Mouse (Mus musculus) lung, postnatal 0 days (tissue): ENCODE results near the gene Fshr. TPM values are rescaled to one million over a fixed set of nuclear protein-coding genes. Genes with fewer than 3 reads are reported as not detected.

Experiments used
- ATAC-seq: fragments of 200-750 bp; cut with Nextera tagmentation; 2 replicates; pipeline ENCODE4 v1.8.0; 2017; ENCODE audit warnings: moderate library complexity
- DNase-seq: peaks from one replicate; pipeline ENCODE4 v3.0.0-alpha.2; 2016; ENCODE audit warnings: low spot score
- H3K27ac ChIP-seq: fragments of 300-500 bp; sonication (generic); 2 replicates; pipeline ENCODE4 v1.5.1; 2014; ENCODE audit warnings: antibody characterized with exemption, mild to moderate bottlenecking, low read length, mixed read lengths
- H3K27me3 ChIP-seq: fragments of 300-500 bp; sonication (generic); replicated peaks from 2 replicates; pipeline ENCODE4 v1.6.1; 2014; ENCODE audit warnings: low read length, mixed read lengths; ENCODE audit not compliant: insufficient read depth
- H3K36me3 ChIP-seq: fragments of 300-500 bp; sonication (generic); 2 replicates; pipeline ENCODE4 v1.6.1; 2014; ENCODE audit warnings: low read length, mixed read lengths; ENCODE audit not compliant: insufficient read depth
- H3K4me1 ChIP-seq: fragments of 300-500 bp; sonication (generic); 2 replicates; pipeline ENCODE4 v1.6.1; 2014; ENCODE audit warnings: antibody characterized with exemption, low read depth, low read length, mixed read lengths; ENCODE audit not compliant: insufficient read depth
- H3K4me2 ChIP-seq: fragments of 300-500 bp; sonication (generic); replicated peaks from 2 replicates; pipeline ENCODE4 v1.6.1; 2014; ENCODE audit warnings: low read depth, mild to moderate bottlenecking, low read length, moderate library complexity, mixed read lengths
- H3K4me3 ChIP-seq: fragments of 300-500 bp; sonication (generic); 2 replicates; pipeline ENCODE4 v1.5.1; 2014; ENCODE audit warnings: low read depth, low read length
- H3K9ac ChIP-seq: fragments of 300-500 bp; sonication (generic); replicated peaks from 2 replicates; pipeline ENCODE4 v1.6.1; 2014; ENCODE audit warnings: low read depth, mild to moderate bottlenecking
- H3K9me3 ChIP-seq: fragments of 300-500 bp; sonication (generic); 2 replicates; pipeline ENCODE4 v1.6.1; 2016; ENCODE audit warnings: low read length, mixed read lengths
- CTCF ChIP-seq: IDR thresholded peaks from 2 replicates; pipeline ENCODE4 v1.5.1; 2016; ENCODE audit warnings: antibody characterized with exemption, mild to moderate bottlenecking
- EP300 ChIP-seq: IDR thresholded peaks from 2 replicates; pipeline ENCODE4 v1.6.1; 2016; ENCODE audit warnings: antibody characterized with exemption, mild to moderate bottlenecking, control low read depth
- WGBS: fragments of 180-500 bp; shearing (Covaris S2); extraction: QIAGEN DNeasy Blood & Tissue Kit; methylation state at CpG from one replicate; pipeline ENCODE4 v1.1.7; 2014; 5-methylcytosine and 5-hydroxymethylcytosine counted together
- polyA plus RNA-seq: library from polyadenylated mRNA; unstranded; fragments of >200 nt; fragmentation: Nextera tagmentation; extraction: Ambion mirVana; gene quantifications from 2 replicates; pipeline ENCODE4 v1.2.1, GENCODE M21; 2015

Fshr gene
- polyA plus RNA-seq, 1 experiment from 2014 or later, result not detected

DNA sequence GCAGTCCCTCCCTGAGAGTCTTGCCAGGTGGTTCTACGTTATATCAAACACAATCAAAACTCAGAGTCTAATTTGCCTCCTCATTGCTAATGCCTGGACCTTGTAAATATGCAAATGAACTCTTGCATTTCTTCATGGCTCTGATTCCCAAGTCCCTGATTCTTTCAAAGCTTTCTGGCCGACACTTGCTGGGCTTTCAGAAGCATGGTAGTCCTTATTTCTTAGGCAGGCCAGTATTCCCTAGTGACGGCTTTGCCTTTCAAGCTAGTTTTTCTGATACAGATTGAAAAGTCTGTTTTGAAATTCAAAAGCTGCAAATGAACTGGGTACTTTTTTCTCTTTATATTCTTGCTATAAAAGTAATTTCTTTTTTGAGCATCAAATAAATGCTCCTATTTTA, 263.5 kb downstream of the Fshr start:
- H3K27ac ChIP-seq, result no peak overlapping the region
- H3K4me2 ChIP-seq, result no peak overlapping the region
- no peaks in the 10 kb centered on the region for H3K9me3 ChIP-seq
- 80% methylated on average over 3 of the region's 3 CpGs for WGBS
- H3K27me3 ChIP-seq, result no peaks in the 10 kb centered on the region
- ATAC-seq (no peak), DNase-seq (no peak)
- no peak overlapping the region for H3K4me3 ChIP-seq
- TF ChIP-seq EP300, result no peak
- TF ChIP-seq CTCF, result no peak
- H3K4me1 ChIP-seq, result no peaks in the 10 kb centered on the region
- no peaks in the 10 kb centered on the region for H3K36me3 ChIP-seq
- H3K9ac ChIP-seq, result no peak overlapping the region
